Mouse (Mus musculus): ENCODE measurements at regions not wholly inside any gene's neighbourhood (a gene's known extent, or its start where the extent isn't known, plus 50 kb on each side); places are given as distances from the start of the nearest gene placed in this dataset.

DNA sequence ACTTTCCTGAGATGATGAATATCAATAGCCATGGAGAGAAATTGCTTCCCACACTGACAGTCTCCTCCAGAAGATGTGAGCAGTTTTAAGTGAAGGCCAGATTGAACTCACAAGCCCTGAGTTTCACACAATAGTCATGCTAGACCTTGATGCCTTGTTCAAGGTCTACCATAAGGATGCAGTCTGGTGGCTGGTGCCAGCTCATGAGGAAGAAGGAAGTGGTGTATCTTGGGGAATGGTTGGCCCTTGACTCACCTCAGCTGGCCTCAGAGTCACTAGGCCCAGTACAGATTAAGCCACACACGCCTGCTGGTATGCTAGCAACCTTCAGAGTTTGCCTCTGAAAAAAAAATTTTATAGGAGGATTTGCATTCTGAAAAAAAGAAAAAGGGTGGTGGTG is 192.4 kb upstream of the Sox2 start:
- TF ChIP-seq CTCF (IDR thresholded peaks at IDR 0.05; ENCODE audit: extremely low read depth, insufficient read length, insufficient replicate concordance, low read depth, low read length), result no peak
- no peak for TF ChIP-seq POLR2A (IDR thresholded peaks at IDR 0.05; ENCODE audit: low read depth, low read length)
